Mouse (Mus musculus) megakaryocyte, adult 5-6 weeks (primary cell): ENCODE data around the gene Kif22. TPM values are rescaled to one million over a fixed set of nuclear protein-coding genes. Genes with fewer than 3 reads are reported as not detected.

ENCODE experiments used
- ATAC-seq: 2 replicates; pipeline ENCODE4 v1.8.0; 2016; ENCODE audit warnings: mild to moderate bottlenecking, inconsistent platforms; ENCODE audit not compliant: poor library complexity, severe bottlenecking
- total RNA-seq, 2 experiments: library from RNA; stranded (forward) in 1 of 2; stranded (reverse) in 1 of 2; fragments of 153-499, 151-499 nt in 1 of 2; fragments of 221-1000, 200-1000 nt in 1 of 2; gene quantifications; 2 replicates each; pipeline versions ENCODE4 v1.2.3 to v1.2.4; 2015 to 2017

The Kif22 gene
- total RNA-seq, 2 experiments from 2014 or later: 105 to 108 TPM

DNA sequence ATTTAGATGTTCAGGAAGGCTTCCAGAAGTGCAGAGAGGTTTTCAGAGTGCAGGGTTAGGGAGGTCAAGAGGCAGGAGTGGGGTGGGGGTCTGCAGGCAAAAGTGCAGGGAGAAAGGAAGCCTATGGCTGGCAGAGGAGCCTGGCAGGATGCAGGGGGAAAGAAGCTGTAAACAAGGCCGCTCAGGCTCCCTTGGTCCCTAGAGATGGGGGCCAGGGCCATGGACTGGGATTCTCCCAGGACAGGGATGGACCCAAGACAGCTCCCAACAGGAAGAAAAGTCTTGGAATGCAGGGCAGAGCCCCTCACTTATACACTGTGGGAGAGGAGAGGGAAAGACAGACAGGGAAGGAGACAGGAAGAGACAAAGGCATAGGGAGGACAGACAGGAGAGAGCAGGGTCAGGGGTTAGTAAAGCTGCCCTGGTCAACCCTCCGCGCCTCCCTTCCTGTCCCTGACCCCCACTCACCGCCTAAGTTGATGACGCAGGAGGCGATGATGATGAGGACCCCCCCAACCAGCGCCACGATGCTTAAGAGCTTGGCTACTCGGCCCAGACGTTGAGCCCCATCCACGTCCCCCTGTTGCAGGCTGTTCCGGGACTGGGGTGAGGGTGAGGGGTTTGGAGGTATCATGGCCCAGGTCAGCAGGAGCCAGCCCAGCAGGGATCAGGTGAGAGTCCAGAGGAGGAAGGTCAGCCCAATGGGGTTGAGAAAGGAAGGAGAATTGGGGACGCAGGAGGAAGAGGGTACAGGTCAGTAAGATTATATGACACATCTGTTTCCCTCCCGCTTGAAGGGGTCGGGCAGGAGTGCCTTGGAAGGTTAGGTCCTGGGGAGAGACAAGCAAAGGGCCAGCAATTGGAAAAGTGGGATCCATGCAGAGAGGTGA, 23.6 kb downstream of the Kif22 start:
- ATAC-seq: no peak

DNA sequence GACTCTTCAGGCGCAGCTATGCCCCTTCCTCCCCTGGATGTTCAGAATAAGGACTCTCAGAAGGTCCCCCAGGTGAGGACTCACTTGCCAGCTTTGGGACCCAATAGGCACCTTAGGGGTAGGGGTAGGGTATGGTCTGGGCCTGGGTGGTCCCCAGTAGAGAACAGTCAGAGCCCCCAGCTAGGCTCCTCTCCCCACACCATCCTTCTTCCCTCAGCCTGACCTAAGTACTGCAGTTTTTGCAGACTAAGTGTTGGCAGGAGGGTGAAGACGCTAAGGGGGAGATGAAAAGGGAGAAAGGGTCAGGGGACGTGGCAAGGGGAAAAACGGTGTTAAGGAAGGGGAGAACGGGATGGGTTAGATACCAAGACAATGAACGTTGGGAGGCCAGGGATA, 24.3 kb downstream of the Kif22 start:
- no peak for ATAC-seq

DNA sequence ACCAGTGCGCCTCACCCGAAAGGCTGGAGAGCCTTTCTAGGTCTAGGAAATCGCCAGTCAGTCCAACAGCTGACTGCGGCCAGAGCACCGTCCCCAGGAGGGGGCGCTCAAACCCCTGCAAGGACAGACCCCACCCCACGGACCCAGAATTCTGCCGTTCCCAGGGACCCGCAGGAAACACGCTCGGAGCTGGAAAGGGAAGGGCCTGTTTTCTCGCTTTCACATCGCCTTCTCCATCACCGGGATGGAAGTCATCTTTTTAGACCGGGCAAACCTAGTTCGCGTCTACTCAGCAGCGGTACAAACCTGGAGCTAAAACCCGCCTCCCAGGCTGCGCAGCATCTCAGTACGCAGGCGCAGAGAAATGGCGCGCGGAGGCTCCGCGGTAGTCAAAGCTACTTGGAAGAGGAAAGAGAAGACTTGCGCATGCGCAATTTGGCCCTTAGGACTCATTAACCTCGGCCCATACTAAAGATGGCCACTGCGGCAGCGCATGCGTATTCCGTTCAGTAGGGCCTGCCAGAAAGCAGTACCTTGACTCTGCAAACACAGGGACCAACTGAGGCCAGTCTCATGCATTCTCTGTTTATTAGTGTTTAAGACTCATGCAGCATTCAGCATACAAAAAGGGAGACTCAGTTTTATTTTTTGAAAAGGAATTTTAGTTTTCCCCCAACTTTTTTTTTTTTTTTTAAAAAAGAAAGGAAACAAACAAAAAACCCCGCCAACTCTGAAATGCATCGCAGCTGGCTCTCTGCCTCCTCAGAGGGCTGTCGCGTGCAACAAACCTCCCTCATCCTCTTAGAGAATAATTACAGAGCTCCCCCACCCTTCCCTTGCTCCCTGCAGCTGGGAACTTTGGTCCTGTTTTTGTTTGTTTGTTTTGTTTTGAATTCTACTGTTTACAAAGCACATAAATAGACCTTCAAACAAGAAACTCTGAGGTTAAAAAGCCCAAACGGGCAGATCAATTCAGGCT, 25.0 kb downstream of the Kif22 start, which contains the start of gene Pagr1a:
Gene Pagr1a (minus strand): TSS at position 382 of the 979 bp plus-strand sequence.
- ATAC-seq: peak; percentile 63

DNA sequence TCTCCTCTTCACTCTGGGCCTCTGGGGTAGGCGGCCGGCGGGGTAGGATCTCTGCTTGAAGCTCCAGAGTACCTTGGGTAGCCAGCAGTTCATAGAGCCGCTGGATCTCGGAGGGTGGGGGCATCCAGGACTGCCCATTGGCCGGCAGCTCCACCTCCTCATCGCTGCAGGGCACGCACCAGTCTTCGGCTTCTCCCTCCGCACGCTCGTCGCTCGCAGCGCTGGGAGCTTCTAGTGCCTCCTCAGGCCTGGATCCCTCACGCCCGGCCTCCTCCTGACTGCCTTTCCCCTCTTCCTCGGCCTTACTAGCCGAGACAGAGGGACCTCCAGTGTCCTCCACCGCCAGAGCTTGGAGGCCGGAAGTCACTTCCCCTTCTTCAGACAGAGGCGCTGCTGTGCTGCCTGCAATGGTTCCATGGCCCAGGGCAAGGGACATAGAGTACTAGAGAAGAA, 25.8 kb downstream of the Kif22 start:
- peak; percentile 58 for ATAC-seq

DNA sequence TGATC, 26.0 kb downstream of the Kif22 start, which contains the start of gene Pagr1b:
Gene Pagr1b (minus strand): TSS at position 4 of the 5 bp plus-strand sequence.
- no peak for ATAC-seq

DNA sequence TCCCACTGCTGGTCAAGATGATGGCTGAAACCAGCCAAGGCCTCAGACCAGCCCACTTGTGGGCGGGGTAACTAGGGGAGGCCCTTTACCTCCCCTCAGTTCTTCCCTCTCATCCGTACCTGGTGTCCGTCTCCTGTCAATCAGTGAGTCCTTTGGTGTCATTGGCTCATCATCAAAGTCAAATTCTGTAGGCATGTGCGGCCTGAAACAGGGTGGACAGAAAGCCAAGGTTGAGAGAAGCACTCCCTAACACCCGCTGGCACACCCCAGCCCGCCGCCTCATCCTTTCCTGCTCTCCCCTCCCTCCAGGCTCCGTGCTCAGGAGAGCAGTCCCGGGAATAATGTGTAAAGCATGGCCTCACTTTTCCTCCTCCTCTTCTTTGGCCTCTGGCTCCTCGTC, 26.2 kb downstream of the Kif22 start:
- ATAC-seq: peak; percentile 59

DNA sequence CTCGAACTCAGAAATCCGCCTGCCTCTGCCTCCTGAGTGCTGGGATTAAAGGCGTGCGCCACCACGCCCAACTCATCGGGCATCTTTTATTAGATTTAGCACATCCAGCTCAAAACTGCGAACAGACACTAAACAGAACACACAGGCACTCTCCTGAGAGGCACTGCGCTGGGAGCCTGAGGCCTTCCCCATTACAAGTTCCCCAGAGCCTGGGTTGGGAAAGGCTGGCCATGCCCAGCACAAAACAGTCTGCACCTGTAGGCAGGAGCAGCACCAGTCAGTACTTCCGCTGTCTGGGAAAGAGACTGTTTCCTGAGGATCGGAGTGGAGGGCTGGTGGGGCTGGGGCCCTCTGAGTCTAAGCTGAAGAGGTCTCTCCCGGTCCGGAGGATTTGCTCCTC, 27.3 kb downstream of the Kif22 start:
- ATAC-seq: no peak

DNA sequence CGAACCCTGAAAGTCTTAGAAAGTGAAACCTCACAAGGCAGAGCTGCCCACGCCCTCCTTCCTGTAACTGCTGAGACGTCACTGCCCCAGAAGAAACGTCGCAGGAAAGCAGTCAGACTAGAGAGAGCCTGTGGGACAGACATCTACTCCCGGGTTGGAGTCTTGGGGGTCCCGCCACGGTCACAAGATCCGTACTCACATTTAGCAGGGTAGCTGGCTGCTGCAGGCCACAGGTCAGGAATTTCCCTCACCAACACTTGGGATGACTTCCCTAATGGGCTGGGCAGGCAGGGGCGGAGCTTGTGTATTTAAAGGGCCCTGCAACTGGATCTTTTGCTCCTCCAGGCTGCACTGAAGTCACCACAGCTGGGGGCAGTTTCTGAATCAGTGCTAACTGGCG, 28.0 kb downstream of the Kif22 start, which contains the start of gene Mvp:
Gene Mvp (minus strand): TSS at position 302 of the 400 bp plus-strand sequence.
- peak; percentile 37 for ATAC-seq

DNA sequence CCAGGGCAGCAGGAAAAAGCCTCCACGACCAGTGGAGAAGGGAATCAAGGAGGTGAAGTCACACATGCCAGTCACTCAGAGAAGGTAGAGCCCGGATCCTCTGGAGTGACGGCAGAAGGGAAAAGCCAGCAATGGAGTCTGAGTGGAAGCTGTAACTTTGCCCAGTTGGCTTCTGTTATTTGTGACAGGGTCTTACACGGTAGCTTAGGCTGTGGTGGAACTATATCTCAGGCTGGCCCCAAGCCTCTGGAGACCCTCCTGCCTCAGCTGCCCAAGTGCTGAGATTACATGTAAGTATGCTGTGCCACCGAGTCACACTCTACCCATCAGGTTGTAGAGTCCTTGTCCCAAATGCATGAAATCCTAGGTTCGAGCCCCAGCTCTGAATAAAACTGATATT, 28.9 kb downstream of the Kif22 start:
- no peak for ATAC-seq

DNA sequence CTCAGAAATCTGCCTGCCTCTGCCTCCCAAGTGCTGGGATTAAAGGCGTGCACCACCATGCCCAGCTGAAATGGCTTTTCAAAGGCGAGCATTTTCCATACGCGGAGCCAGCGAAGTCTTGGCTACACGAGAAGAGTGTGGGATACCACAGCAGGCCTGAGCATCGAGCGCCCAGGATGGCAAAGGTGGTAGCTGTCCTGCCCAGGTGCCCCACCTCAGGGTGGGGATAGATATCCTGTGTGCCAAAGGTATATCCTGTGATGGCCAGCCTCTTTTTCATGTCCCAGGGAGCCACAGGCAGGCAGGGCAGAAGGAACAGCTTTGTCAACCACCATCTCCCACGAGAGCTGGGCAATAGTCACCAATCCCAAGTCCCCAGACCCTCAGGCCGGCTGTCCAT, 29.4 kb downstream of the Kif22 start:
- no peak for ATAC-seq

DNA sequence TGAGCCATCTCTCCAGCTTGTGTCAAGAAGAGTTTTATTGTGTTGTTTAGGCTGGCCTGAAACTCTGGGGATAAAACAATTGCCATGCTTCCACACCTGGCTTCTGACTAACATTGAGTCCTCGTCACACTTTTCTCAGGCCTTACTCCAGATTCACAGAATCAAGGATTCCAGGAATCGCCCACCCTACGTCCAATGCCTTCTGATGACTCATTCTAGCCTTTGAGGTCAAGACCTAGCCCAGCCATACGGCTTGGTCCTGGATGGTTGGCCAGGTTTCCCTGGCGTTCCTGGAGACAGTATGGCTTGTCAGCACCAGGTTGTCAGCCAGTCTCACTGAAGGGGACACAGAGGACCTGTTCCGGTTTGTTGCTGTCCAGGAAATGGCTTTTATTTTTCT, 29.9 kb downstream of the Kif22 start:
- ATAC-seq: no peak

DNA sequence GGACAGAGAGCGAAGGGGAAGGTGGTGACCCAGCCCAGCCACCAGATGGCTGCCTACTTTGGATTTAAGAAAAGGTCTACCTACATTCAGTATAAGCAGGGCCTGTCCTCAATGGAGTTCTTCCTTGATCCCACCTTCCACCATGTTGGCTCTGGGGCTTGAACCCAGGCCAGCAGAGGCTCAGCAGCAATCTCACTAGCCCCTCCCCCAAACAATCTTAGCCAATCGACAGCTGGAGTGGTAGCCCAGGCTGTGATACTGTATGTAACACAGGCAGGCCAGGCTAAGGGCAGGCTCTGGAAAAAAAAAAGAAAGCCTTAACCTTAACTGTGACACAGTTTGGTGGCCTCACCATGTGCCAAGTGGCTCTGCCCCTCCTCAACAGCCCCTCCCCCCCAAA, 30.6 kb downstream of the Kif22 start:
- ATAC-seq: no peak

DNA sequence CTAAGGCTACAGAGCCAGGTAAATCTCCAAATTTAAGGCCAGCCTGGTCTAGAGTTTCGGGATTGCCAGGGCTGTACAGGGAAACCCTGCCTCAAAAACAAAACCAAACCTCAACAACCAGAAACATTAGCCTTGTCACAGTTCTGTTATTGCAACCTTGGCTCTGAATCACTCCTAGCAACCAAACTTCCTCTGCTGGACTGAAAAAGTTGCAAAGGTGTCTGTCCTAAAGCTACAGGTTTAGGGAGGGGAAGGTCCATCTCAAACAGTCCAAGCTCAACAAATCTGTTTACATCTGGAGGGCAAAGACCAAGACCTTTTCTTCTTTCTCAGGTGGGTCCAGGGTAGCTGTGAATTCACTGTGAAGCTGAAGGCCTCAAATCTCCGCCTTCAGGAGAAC, 31.2 kb downstream of the Kif22 start:
- no peak for ATAC-seq

DNA sequence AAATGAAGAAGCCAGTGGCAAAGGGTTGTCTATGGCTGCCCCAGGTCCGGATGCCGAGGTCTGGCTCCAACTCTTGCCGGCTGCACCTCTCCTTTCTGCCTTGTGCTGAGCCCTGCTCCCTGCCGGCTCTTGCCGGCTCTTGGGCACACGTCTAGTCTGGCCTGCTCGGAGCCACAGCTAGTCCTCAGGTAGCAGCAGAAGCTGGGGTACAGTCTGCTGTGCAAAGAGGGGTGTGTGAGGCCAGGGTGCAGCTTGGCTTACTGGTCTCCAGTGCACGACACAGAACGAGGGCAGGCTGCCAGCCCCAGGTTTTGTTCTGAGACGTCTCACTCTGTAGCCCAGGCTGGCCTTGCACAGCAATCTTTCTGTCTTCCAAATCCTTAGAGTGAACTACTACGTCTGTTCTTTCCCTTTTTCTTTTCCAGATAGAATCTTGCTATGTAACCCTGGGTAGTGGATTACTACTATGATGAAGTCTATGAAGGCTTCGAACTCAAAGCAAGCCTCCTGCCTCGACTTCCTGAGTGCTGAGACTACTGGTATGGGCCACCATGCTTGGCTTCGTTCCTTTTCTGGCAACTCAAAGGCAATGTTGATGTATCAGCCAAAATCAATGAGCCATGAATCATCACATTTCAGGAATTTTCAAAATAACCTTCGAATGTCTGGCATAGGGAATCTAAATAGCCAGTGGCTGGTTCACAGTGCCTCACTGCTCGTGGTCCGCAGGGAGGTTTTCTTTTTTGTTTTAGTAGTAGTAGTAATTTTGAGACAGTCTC, 32.8 kb downstream of the Kif22 start:
- no peak for ATAC-seq

DNA sequence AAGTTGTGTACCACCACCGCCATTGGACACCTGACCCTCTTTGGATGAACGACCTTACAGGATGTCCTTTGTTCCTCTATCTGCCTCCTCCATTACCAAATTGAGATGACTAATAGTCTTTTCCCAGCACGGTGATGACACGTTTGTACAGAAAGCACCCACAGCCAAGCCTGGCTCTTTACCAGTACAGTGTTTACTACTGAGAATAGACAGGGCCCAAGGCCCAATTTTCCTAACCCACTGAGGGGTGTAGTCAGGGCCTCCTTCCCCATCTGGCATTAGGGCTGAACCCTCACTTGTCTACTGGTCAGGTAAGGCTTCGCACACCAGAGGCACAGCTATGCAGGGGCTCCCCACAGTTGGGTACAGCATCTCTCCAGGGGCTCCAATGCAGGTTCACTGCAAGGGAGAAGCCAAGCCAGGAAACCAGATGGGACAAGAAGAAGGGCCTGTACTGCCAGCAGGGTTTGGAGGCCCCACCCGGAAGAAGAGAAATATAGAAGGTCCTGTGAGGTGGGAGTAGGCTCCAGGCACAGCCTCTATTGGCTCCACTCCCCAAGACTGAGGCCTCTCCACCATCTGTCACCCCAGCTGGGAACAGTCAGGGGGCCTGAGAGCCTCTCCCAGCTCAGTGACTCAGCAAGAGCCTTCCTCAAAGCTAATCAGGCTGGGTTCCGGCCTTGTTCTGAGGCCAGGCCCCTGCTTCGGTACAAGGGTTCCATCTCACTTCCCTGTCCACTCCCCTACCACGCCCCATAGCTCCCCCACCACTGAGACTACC, 33.8 kb downstream of the Kif22 start:
- ATAC-seq: peak; percentile 93

DNA sequence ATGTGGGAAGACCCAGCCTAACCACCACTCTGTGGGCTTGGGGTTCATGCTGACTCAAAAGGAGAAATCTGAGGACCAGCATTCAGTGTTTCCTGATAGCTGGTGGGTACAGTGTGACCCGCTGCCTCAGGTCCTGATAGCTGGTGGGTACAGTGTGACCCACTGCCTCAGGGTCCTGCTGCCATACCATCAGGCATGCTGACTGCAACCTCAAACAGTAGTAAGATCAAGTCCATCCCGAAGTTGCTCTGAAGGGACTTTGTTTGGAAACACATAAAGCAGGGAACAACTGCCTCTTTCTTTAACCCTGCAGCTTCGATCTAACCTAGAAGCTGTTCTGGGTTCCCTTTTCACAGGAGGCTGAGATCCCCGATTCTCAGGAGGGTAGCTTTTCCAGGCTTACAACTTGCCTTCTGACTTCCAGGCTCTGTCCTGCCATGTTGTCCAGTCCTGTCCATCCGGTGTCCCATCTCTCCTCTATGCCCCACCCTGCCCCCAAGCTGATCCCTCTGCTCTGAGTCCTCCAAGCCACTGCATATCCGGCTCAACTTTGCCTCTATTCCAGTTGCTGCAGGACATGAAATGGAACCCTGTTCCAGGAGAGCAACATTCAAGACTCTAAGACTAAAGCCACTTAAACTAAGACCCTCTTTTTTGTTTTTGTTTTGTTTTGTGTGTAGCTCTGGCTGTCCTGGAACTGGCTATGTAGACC, 34.8 kb downstream of the Kif22 start:
- no peak for ATAC-seq

DNA sequence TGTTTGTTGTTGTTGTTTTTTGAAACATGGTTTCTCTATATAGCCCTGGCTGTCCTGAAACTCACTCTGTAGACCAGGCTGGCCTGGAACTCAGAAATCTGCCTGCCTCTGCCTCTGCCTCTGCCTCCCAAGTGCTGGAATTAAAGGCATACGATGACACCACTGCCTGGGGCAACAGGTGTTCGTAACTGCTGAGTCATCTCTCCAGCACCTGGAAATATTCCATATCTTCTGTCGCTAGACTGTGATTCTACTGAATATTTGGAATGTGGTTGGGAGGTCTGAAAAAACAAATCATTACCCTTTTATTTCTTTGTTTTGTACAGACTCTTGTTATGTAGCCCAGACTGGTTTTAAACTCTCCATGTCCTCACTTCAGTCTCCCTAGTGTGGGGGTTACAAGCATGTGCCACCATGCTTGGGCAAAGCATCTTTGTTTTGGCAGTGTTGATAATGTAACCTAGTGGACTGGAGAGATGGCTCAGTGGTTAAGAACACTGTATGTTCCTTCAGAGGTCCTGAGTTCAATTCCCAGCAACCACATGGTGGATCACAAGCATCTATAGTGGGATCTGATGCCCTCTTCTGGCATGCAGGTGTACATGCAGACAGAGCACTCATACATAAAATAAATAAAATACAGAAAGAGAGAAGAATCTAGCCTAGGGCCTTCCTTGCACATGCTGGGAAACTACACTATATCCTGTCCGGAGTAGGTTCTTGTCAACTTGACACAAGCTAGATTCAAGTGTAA, 38.0 kb downstream of the Kif22 start:
- no peak for ATAC-seq

DNA sequence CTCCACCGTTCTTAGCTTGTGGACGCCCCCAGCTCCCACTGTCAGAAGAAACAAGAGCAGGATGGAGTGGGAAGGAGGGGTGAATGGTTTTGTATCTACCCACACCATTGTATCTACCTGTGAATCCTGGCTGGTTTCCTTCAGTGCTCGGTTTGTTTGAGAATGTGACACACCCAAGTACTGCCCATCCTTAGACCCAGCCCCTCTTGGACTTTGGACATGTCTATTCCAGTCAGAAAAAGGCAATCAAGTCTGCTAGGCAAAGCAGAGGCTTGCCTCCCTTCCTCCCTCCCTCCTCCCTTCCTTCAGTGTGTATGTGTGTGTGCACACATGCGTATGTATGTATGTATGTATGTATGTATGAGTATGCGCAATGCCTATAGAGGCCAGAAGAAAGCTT, 38.7 kb downstream of the Kif22 start:
- no peak for ATAC-seq

DNA sequence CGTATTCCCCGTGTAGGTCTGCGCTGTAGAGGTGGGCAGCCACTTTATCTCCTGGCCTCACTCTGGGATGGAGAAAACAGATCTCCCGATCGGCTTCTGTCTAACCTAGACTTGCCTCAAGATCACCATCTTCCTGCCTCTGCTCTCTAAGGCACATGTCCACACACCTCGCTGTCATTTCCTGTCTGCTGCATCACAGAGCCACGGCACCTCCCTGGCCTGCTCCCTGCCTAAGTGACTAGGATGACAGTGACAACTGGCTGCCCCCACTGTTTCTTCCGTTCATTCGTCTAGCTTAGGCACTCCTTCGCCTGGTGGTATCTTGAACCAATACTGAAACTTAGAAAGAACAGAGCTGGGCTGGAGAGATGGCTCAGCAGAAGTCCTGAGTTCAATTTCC, 42.7 kb downstream of the Kif22 start:
- no peak for ATAC-seq
